Mouse (Mus musculus) T-helper 2 cell (primary cell): ENCODE data around the gene Clcn2.

ENCODE experiments used
- in situ Hi-C: fragments of 300-600 bp; cut with MboI, MseI; formaldehyde crosslinking; loops from one replicate; pipeline ENCODE4 v1.15.1; 2025; ENCODE audit warnings: high pct_unique_total_duplicates

Gene Clcn2

GRCm38 (mm10) chr16:20722736-20723135 is 5.2 kb upstream of the Clcn2 start:
- in situ Hi-C loops: no loop called here

GRCm38 (mm10) chr16:20721808-20722207 is 4.3 kb upstream of the Clcn2 start:
- in situ Hi-C loops: no loop called here

- in situ Hi-C loops: loop anchor here (5.0 kb wide), 1 partner anchor 41 kb away; no protein-coding TSS in a partner anchor
Observed at GRCm38 (mm10) chr16:20717978-20718670, 578 bp upstream of the Clcn2 start.

- in situ Hi-C loops: loop anchor here (5.0 kb wide), 1 partner anchor 40 kb away; no protein-coding TSS in a partner anchor
Observed at GRCm38 (mm10) chr16:20716841-20717180, 735 bp downstream of the Clcn2 start.

DNA sequence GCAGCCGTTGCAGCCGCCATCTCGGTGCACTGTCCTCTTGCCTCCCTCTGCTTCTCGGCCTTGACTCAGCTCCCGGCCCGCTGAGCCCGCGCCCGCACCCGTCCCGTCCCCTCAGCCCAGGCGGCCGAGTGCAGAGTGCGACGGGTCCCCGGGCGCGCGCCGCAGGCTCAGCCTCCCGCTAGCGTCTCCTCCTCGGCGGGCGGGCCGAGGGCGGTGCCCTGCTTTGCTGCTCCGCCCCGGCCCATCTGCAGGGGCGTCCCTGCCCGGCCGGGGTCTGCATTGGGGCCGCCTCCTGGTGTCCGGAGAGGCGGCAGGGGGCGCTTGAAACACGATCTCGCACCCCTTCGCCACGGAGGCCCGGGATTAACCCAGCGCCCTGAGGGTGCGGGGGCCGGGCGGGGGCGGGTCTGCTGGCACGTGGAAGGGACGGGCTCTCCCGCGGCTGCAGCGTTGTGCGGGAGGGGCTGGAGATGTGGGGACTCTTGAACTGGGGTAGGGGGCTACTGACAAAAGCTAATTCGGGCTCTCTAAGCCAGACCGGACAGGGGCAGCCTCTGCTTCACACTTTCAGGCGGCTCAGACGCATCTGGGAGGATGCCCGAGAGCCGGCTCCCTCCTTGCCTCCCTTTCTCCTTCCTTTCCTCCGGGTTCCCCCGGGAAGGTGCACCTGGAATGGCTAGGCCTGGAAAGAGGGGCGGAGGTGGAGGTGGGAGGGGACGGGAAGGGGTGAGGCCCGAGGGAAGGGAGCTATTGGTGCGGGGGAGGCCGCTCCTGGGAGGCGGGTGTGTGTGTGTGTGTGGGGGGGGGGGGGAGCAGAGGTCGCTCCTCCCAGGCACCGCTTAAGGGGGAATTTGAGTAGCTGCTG is 1.3 kb downstream of the Clcn2 start:
- in situ Hi-C loops: loop anchor here (5.0 kb wide), 1 partner anchor 39 kb away; no protein-coding TSS in a partner anchor

- in situ Hi-C loops: loop anchor here (5.0 kb wide), 1 partner anchor 38 kb away; no protein-coding TSS in a partner anchor
Observed at GRCm38 (mm10) chr16:20715566-20715965, 2.0 kb downstream of the Clcn2 start.

GRCm38 (mm10) chr16:20715161-20715560 is 2.4 kb downstream of the Clcn2 start:
- in situ Hi-C loops: loop anchor here (5.0 kb wide), 1 partner anchor 38 kb away; no protein-coding TSS in a partner anchor

- in situ Hi-C loops: loop anchor here (5.0 kb wide), 1 partner anchor 37 kb away; no protein-coding TSS in a partner anchor
Observed at GRCm38 (mm10) chr16:20714307-20715080, 3.1 kb downstream of the Clcn2 start.

DNA sequence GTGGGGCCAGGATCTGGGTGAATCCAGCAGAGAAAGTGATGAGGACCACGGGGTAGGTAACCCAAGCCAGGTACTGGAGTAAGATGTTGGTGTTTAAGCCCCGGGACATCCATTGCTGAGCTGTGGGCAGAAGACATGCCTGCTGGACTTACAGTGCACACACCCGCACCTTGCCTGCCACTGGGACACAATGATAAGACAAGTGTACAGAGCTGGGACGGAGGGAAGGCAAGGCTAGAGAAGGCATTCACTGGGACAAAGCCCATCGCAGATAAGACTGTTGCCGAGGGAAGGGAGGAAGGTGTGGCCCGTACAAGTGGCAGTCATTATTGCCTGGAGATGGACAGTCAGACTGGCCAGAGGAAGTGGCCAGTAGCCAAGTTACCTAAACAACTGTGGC is 4.7 kb downstream of the Clcn2 start:
- in situ Hi-C loops: no loop called here

- in situ Hi-C loops: no loop called here
Observed at GRCm38 (mm10) chr16:20712190-20712589, 5.4 kb downstream of the Clcn2 start.

GRCm38 (mm10) chr16:20710810-20711209 is 6.7 kb downstream of the Clcn2 start:
- in situ Hi-C loops: no loop called here

DNA sequence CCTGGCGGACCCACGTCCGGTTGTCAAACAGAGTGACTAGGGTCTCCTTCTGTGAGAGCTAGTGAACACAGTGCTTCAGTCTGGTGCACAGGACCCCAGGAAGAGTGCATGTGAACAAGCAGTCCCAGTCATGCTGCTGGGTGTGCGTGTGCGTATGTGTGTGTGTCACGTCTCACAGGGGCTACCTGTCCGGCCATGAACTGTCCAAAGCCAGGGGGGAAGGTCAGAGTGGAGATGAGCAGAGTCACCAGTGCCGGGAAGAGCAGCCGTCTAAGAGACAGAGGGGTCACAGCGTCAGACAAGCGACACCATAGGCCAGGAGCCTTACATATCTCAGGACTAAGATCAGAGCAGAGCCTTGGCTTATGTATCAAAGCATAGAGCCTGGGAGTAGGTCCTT is 7.2 kb downstream of the Clcn2 start:
- in situ Hi-C loops: no loop called here

DNA sequence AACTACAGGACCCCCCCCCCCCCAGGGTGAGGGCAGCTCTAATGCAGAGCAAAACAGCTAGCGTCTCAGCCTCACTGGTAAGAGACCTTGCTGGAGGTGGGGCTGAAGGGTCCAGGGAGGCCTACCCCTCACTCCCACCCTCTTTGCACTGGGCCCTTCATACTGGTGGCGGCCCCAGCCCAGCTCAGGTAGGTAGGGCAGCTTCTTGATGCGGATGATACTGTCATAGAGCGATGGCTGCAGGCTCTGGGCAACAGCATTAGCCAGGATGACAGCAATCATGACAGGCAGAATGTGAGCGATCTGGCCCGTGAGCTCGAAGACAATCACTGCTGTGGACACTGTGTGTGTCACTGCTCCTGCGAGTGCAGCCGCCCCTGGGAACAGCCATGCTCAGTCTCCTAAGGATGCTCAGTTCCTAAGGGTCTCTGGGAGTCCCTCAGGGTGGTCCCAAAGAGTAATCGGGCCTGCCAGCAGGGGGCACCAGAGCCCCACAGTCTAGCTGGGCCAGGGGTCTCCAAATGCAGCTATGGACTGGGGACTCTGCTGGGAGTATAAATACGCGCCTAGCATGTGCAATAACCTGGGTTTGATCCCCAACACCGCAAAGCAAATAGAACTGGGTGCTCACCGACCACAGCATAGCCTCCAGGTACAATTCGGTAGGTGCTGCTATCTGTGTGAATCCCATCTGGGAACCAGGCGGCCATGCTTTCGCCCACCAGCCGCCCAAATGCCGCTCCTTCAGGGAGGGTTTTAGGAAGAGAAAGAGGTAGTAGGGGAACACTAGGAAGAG is 8.4 kb downstream of the Clcn2 start:
- in situ Hi-C loops: no loop called here

GRCm38 (mm10) chr16:20708220-20708938 is 9.2 kb downstream of the Clcn2 start:
- in situ Hi-C loops: no loop called here

DNA sequence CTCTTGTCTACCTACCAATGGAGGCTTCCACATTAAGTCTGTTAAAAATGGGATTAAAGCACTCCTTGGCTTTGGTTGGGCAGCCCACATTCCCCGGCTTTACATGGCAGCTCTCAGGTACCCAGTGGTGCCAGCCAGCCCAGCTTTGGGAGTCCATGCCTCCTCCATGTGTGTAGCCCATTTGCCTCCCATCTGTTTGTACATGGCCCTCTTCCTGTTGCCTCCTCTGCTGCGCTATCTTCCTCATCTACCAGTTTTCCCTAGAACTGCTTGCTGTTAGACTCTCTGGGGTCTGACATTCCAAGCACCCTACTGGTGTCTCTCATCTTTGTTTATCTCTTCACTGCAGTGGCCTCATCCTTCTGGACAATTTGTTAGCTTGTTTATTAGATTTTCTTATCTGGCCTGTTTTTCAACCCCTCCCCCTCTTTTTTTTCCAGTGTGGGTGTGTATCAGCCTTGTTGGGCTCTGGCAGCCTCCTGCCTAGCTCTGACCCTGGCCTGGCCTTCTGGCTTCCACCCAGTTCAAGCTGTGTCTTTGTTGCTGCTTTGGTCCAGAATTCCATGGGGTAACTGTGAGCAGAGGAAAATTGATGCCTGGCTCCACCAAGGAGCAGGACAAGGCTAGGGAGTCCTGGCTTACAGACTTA is 11.0 kb downstream of the Clcn2 start:
- in situ Hi-C loops: no loop called here

DNA sequence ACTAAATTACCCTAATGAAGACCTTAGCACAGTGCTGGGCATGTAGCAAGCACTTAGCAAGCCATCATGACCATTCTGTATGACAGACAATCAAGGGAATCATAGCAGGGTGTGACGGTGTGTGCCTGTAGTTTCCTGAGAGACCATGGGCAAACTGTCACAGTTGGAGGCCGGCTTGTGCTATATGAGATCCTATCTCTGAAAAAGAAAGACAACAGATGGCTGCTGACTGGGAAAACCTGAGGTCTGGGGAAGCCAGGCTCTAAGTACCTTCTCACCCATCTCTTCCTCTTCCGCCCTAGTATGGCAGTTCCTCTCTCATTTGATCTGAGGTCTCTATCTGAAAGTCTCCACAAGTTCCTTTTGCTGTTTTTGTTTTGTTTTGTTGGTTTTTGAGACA is 11.8 kb downstream of the Clcn2 start:
- in situ Hi-C loops: no loop called here

DNA sequence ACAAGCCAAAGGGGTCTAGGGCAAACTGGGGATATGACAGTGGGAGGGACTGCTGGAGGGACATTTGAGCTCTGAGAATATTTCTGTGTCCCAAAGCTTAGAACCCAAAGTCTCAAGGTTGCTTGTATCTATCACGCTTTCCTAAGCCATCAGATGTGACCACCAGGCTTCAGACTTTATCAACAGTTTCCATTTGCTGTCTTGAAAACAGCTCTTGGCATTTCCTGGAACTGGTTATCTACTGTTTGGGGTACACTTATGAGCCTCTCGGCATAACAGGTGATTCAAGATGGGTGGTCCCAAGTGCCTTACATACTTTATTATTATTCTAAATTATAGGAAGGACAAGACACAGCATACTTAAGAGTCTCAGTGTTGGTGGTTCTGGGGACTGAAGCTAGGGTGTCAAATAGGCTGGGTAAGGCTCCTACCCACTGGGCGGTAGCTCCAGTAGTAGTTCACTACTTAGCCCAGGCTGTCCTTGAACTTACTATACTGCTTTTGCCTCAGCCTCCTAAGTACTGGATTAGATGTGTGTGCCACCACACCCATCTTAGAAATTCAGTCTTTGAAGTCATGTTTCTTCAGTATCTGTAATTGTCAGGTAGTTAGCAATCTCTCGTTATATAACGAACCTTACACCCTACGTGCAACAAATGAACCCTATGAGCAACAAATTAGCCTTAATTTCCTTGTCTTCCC is 13.7 kb downstream of the Clcn2 start:
- in situ Hi-C loops: no loop called here

DNA sequence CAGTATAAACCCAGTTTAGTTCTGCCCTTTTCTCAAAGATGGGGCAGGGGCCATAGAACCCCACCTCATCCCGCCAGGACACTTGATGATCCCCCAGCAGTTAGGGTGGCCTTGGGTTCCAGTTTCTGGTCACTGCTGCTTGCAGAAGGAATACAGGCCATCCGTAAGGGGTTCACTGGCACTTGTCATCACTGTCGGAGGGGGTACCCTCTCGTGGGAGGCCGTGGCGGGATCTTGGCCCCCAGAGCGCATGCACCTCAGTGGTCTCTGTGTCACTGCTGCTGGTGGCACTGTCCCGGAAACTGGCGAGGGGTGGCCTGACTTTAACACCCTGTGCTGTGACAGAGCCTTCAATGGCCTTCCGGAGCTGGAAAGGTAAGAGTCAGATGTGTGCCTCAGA is 14.5 kb downstream of the Clcn2 start:
- in situ Hi-C loops: no loop called here

GRCm38 (mm10) chr16:20702522-20702893 is 15.0 kb downstream of the Clcn2 start:
- in situ Hi-C loops: no loop called here
